Mouse (Mus musculus): ENCODE data around the gene Kdm4b. TPM values are rescaled to one million over a fixed set of nuclear protein-coding genes. Genes with fewer than 3 reads are reported as not detected.

Gene Kdm4b
- polyA plus RNA-seq, 1 experiment from 2014 or later = 6.1 TPM

DNA sequence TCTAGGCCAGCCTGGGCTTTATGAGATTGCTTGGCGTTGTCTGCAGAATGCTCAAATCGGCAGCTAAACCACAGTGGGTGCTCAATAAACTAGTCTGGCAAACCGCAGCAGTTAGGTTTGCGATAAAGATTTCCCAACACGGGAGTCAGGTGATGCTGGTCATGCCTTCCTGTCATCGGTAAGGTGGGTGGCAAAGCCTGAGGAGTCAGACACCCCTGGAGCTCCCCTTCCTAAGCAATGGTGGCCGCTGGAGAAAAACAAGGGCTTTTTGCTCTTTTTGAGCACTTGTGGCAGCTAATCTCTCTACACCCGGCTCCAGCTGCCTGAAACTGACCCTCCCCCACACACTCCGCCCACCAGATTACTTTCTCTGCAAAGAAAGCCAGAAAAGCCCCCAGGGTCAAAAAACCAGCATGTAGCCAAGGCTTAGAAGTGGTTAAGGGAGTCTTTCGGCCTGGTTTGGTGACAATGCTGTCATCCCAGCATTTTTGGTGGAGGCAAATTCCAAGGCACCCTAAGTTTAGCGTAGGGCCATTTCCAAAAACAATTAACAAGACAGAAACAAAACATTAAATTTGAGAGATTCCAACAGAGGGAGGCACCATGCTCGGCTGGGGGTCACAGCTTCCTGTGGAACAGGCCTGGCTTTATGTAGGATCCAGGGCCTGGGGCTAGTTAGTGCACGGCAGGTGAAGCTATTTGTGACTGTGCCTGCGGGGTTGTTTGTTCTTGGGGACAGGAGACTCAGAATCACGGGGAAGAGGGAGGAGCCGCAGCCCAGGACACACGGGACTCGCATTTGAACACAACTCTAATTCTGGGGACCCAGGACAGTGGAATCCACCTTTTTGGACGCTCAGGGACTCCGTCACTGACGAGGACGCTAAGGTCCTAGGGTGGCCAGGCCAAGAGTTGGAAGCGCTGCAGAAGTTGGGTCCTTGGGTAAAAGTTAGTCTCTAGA, 36.2 kb upstream of the Kdm4b start:
- Histone ChIP-seq H3K4me3 (replicated peaks) (peak overlapping the region; percentile 65), H3K4me2 (peak overlapping the region; percentile 84), H3K36me3 (peaks cover 24% of the 10 kb centered on the region), H3K9me3 (replicated peaks) (no peaks in the 10 kb centered on the region), H3K4me1 (replicated peaks) (peaks cover 74% of the 10 kb centered on the region), H3K9ac (peak overlapping the region; percentile 77), H3K27me3 (no peaks in the 10 kb centered on the region), H3K27ac (peak overlapping the region; percentile 93)
- peak; percentile 15 for ATAC-seq (ENCODE audit: low read depth)
- peak; percentile 64 for DNase-seq
- WGBS (ENCODE audit: insufficient replicate concordance) = 3% methylated on average over 23 of the region's 23 CpGs

DNA sequence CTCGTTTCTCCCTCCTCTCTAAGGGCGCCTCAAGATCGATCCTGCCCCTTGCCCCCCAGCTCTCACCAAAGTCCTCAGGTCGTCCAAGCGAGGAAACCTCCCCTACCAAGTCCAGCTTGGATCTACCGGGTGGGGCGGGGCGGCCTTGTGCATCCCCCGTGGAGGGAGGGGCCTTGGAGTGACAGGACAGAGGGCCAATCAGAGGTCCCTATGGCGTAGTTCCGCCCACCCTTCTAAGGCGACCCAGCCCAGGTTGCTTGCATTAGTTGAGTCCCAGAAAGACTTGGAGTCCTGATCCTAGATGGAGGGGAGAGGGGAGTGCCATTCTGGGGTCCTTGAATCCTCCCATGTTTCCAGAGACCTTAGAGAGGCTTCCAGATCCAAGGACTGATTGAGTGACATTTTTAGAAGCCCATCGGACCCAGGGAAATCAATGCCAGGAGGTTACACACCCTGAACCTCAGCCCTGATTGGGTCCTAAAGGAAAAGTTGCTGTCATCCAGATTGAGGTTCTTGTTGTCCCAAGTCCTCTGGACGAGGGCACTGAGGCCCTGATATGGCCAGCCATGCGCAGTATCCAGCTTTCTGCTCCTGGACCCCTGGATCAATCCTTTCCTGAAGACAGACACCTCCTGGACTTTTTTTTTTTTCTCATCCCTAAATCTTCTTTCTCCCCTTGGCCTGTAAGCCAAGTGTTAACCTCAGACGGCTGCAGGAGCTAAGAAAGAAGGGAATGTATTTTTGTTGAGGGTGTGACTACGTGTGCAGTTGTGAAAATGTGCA, 35.3 kb upstream of the Kdm4b start:
- 2% methylated on average over 17 of the region's 17 CpGs for WGBS (ENCODE audit: insufficient replicate concordance)
- Histone ChIP-seq H3K4me1 (replicated peaks) (peaks cover 70% of the 10 kb centered on the region), H3K27ac (peak overlapping the region; percentile 93), H3K9me3 (replicated peaks) (no peaks in the 10 kb centered on the region), H3K36me3 (peaks cover 14% of the 10 kb centered on the region), H3K4me2 (peak overlapping the region; percentile 84), H3K4me3 (replicated peaks) (peak overlapping the region; percentile 65), H3K9ac (peak overlapping the region; percentile 77), H3K27me3 (no peaks in the 10 kb centered on the region)
- ATAC-seq (ENCODE audit: low read depth) = peak; percentile 82
- DNase-seq = peak; percentile 93

DNA sequence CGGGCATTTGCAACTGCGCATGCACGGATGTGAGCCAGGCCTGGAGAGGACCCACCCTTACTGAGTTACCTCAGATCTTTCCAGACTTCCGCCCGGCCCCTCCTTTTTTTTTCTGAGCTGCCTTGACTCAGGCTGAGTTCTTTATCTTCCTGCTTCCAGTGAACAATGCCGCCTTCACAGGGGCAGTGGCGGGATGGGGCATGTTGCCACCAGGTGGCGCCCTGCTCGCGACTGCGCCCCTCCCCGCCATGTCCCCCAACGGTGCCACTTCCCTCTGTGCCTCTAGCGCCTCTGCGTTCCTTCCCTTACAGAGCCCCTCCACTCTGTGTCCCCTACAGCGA, 34.7 kb upstream of the Kdm4b start:
- H3K27ac ChIP-seq = peak overlapping the region; percentile 93
- H3K9ac ChIP-seq = peak overlapping the region; percentile 77
- WGBS (ENCODE audit: insufficient replicate concordance) = under 1% methylated on average over 16 of the region's 16 CpGs
- no peaks in the 10 kb centered on the region for H3K27me3 ChIP-seq
- H3K36me3 ChIP-seq = peaks cover 9% of the 10 kb centered on the region
- H3K4me2 ChIP-seq = peak overlapping the region; percentile 84
- DNase-seq (peak; percentile 89), ATAC-seq (ENCODE audit: low read depth) (peak; percentile 81)
- H3K4me3 ChIP-seq (replicated peaks) = peak overlapping the region; percentile 65
- H3K4me1 ChIP-seq (replicated peaks) = peaks cover 67% of the 10 kb centered on the region
- no peaks in the 10 kb centered on the region for H3K9me3 ChIP-seq (replicated peaks)

DNA sequence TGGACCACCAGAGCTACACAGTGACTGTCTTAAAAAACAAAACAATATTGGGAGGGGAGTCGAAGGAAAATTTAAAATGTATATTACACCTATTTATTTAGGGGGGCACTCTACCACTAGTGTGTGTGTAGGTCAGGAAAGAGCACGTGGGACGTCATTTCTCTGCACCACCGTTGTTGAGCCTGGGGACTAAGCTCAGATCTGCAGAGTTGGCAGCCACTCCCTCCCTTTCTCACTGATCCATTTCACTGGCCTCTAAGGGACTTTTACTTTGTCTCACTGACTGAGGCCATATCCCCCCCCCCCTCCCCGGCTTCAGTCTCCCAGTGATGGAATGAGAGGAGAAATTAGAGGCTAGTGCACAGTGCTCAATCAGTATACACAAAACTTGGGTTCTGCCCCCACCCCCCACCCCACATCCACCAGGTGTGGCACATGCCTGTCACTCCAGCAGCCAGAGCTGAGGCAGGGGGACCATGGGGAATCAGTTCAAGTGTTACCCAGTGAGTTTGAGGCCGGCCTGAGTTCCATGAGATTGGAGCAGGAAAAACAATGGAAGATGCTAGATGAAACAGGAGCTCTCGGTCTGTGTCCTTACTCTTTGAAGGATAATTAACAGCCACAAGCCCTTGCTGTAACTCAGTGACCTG, 33.9 kb upstream of the Kdm4b start:
- H3K9me3 ChIP-seq (replicated peaks) = no peaks in the 10 kb centered on the region
- H3K4me3 ChIP-seq (replicated peaks) = peak overlapping the region; percentile 65; the same call in 1 of the 2 replicates
- peak overlapping the region; percentile 74; the same call in 1 of the 2 replicates for H3K9ac ChIP-seq
- ATAC-seq (ENCODE audit: low read depth) (no peak), DNase-seq (no peak)
- no peaks in the 10 kb centered on the region for H3K27me3 ChIP-seq
- peaks cover under 1% of the 10 kb centered on the region; the same call in 1 of the 2 replicates for H3K36me3 ChIP-seq
- H3K4me2 ChIP-seq = peak overlapping the region; percentile 84
- peaks cover 59% of the 10 kb centered on the region for H3K4me1 ChIP-seq (replicated peaks)
- WGBS (ENCODE audit: insufficient replicate concordance) = 81% methylated on average over 7 of the region's 7 CpGs
- peak overlapping the region; percentile 93 for H3K27ac ChIP-seq

DNA sequence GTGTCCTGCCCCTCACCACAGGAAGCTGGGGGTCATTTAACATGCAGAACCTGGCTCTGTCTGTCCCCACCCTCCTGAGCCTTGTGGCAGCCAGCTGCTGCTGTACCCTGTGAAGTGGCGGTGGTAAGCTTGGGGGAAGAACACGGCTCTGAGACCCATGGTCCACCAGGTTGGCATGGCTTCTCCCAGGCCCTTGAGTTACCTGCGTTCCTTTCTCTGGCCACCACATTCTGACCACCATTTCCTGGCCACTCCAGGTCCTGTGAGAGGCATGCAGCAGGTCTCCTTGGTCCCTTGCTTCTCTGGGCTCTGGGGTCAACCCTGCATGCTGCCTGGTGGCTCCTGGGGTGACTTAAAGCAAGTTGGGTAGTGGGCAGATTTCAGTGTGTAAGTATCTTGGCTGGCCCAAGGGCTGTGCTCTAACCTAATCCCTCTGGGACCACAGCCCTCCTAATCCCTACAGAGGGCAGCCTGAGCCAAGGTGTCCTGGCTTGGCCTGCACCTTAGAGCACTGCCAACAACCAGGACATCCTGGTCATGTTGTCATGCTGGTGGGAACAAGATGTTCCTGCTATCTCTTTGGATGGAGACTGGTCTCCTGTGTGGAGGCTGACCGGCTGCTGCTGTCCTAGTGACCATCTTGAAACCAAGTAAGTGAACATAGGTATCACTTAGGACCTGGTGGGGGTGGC, 33.2 kb upstream of the Kdm4b start, which contains the start of gene Plin3:
Gene Plin3 (minus strand): TSS at position 343 of the 692 bp plus-strand sequence.
- Histone ChIP-seq H3K4me2 (peak within 1 kb of the TSS; percentile 84), H3K9ac (peak within 1 kb of the TSS; percentile 74; the same call in 1 of the 2 replicates), H3K4me1 (replicated peaks) (peaks cover 52% of the 10 kb centered on the region), H3K27me3 (no peaks in the 10 kb centered on the region), H3K36me3 (no peaks in the 10 kb centered on the region), H3K9me3 (replicated peaks) (no peaks in the 10 kb centered on the region), H3K27ac (peak within 1 kb of the TSS; percentile 93), H3K4me3 (replicated peaks) (peak within 1 kb of the TSS; percentile 65; the same call in 1 of the 2 replicates)
- no peak for DNase-seq
- 82% methylated on average over 4 of the region's 4 CpGs for WGBS (ENCODE audit: insufficient replicate concordance)
- no peak for ATAC-seq (ENCODE audit: low read depth)

DNA sequence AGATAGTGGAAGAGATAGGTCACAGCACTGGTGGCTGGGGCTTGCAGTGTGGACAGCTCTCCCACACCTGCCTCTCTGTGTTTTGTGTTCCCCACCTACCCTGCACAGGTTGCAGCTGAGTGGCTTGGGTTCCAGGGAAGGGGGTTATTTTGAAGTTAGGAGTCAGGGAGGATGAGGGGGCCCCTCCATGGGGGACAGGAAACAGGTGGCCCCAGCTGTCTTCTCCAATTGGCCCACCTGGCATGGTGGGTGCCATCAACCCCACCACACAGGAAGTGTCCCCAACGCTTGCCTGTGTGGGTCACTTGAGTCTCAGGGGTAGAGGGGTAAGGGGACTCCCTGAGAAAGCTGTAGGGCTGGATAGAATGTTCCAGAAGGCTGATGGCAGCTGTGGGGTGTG, 32.6 kb upstream of the Kdm4b start:
- DNase-seq (no peak), ATAC-seq (ENCODE audit: low read depth) (no peak)
- H3K9ac ChIP-seq = no peak overlapping the region
- peaks cover 46% of the 10 kb centered on the region for H3K4me1 ChIP-seq (replicated peaks)
- H3K36me3 ChIP-seq = no peaks in the 10 kb centered on the region
- H3K27ac ChIP-seq = no peak overlapping the region
- no peaks in the 10 kb centered on the region for H3K27me3 ChIP-seq
- WGBS (ENCODE audit: insufficient replicate concordance) = 5% methylated on average over 1 of the region's 1 CpGs
- H3K4me3 ChIP-seq (replicated peaks) = no peak overlapping the region
- H3K4me2 ChIP-seq = no peak overlapping the region
- no peaks in the 10 kb centered on the region for H3K9me3 ChIP-seq (replicated peaks)

DNA sequence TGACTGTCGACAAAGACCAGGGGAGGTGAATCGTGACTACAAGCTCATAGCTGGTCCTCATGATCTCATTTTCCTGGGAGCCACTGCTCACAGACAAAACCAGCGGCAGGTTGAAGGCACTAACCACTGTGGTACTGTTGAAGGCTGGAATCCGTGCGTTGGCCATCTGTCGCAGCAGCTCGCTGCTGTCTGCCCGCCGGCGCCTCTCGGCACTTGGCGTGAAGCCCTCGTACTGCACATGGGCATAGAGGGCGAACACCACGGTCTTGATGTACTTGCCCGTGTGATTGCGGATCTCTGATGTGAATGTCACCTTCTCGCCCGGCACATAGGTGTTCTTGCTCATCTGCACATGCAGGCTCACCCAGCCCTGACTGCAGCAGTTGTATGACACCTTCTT, 31.6 kb upstream of the Kdm4b start:
- no peak overlapping the region for H3K27ac ChIP-seq
- DNase-seq = no peak
- H3K4me2 ChIP-seq = no peak overlapping the region
- no peaks in the 10 kb centered on the region for H3K36me3 ChIP-seq
- H3K4me1 ChIP-seq (replicated peaks) = peaks cover 36% of the 10 kb centered on the region
- no peak overlapping the region for H3K9ac ChIP-seq
- 89% methylated on average over 19 of the region's 19 CpGs for WGBS (ENCODE audit: insufficient replicate concordance)
- H3K4me3 ChIP-seq (replicated peaks) = no peak overlapping the region
- ATAC-seq (ENCODE audit: low read depth) = no peak
- no peaks in the 10 kb centered on the region for H3K27me3 ChIP-seq
- no peaks in the 10 kb centered on the region for H3K9me3 ChIP-seq (replicated peaks)

DNA sequence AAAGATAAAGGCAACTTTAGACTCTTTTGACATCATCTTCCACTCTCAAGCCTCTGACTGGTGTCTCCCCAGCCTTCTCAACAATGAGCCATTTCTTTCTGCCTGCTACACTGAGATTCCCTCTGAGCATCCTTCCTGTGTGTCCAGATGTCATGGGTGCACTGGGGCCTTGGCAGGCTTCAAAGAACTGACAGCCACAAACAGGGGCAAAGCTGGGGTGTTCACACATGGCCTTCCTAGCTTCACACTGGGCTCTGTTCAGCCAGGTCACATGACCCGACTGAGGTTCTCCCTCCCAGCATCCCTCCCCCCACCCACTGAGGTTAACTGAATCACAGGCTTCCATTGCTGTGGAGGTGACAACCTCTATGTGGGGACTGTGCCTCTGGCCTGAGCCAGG, 29.7 kb upstream of the Kdm4b start:
- ATAC-seq (ENCODE audit: low read depth) = no peak
- DNase-seq = no peak
- no peak overlapping the region for H3K9ac ChIP-seq
- WGBS (ENCODE audit: insufficient replicate concordance) = 53% methylated on average over 1 of the region's 1 CpGs
- H3K4me3 ChIP-seq (replicated peaks) = no peak overlapping the region
- H3K27me3 ChIP-seq = 0 out of 2 replicates have a peak, but pooled peaks cover 3% of the 10 kb centered on the region
- H3K4me2 ChIP-seq = no peak overlapping the region
- no peaks in the 10 kb centered on the region for H3K36me3 ChIP-seq
- H3K9me3 ChIP-seq (replicated peaks) = no peaks in the 10 kb centered on the region
- peaks cover 16% of the 10 kb centered on the region for H3K4me1 ChIP-seq (replicated peaks)
- H3K27ac ChIP-seq = no peak overlapping the region

DNA sequence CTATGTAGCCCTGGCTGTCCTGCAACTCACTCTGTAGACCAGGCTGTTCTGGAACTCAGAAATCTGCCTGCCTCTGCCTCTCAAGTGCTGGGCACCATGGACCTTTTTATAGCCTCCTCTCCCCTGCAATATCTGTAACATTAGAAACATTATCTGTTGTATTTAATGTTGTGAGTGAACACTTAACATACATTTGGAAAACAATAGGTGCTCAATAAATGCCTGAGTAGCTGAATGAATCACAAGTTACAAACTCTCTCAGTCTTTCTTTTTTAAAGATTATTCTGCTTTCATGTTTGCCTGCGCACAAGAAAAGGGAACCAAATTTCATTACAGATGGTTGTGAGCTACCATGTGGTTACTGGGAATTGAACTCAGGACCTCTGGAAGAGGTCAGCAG, 27.6 kb upstream of the Kdm4b start:
- Histone ChIP-seq H3K4me1 (replicated peaks) (peaks cover 17% of the 10 kb centered on the region), H3K9me3 (replicated peaks) (no peaks in the 10 kb centered on the region), H3K27ac (no peak overlapping the region), H3K36me3 (no peaks in the 10 kb centered on the region), H3K4me2 (no peak overlapping the region), H3K4me3 (replicated peaks) (no peak overlapping the region), H3K9ac (no peak overlapping the region), H3K27me3 (0 out of 2 replicates have a peak, but pooled peaks cover 3% of the 10 kb centered on the region)
- WGBS (ENCODE audit: insufficient replicate concordance) = 88% methylated on average over 1 of the region's 1 CpGs
- DNase-seq = no peak
- ATAC-seq (ENCODE audit: low read depth) = no peak

DNA sequence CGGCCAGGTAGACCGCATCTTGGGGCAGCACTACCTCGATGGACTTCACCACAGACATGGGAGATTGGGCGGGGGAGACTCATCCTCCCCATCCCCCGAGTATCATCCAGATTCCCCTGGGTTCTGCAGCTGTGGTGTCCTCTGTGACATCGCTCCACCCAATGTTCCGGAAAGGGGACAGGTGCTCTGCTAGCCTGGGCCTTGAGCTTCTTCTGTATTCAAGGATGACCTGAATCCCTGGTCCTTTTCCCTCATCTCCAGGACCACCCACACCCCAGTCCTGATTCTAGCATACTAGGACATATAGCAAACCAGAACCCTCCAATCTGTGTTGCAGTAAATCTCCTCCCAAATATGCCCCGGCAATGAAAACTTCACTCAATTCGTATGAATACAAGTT, 25.7 kb upstream of the Kdm4b start, which contains the start of gene Arrdc5:
Gene Arrdc5 (minus strand): TSS at position 101 of the 400 bp plus-strand sequence.
- no peak for ATAC-seq (ENCODE audit: low read depth)
- H3K4me3 ChIP-seq (replicated peaks) = no peak within 1 kb of the TSS
- H3K36me3 ChIP-seq = peaks cover 6% of the 10 kb centered on the region
- H3K4me2 ChIP-seq = no peak within 1 kb of the TSS
- 0 out of 2 replicates have a peak, but pooled peaks cover 3% of the 10 kb centered on the region for H3K27me3 ChIP-seq
- no peak for DNase-seq
- H3K27ac ChIP-seq = no peak within 1 kb of the TSS; the same call in 1 of the 2 replicates
- no peak within 1 kb of the TSS for H3K9ac ChIP-seq
- 83% methylated on average over 9 of the region's 9 CpGs for WGBS (ENCODE audit: insufficient replicate concordance)
- peaks cover 26% of the 10 kb centered on the region for H3K4me1 ChIP-seq (replicated peaks)
- no peaks in the 10 kb centered on the region for H3K9me3 ChIP-seq (replicated peaks)

Data from liver, embryonic 13.5 days (tissue).